Mouse (Mus musculus) T-helper 1 cell (primary cell): Measurements from ENCODE around the gene Nbas.

Experiments
- in situ Hi-C: fragments of 300-600 bp; cut with MboI, MseI; formaldehyde crosslinking; loops from one replicate; pipeline ENCODE4 v1.15.1; 2025; ENCODE audit warnings: high pct_unique_total_duplicates

Gene Nbas

GRCm38 (mm10) chr12:13268826-13269449 is at the start of gene Nbas:
TSS of gene Nbas (plus strand) at chr12:13269133.
- in situ Hi-C loops: no loop called here

- in situ Hi-C loops: no loop called here
Measured at GRCm38 (mm10) chr12:13242453-13242852, 26.5 kb upstream of the Nbas start.

GRCm38 (mm10) chr12:13248691-13249572 is 20.0 kb upstream of the Nbas start, which contains the start of gene Ddx1:
TSS of gene Ddx1 (minus strand) at chr12:13249213.
- in situ Hi-C loops: no loop called here

- in situ Hi-C loops: no loop called here
Measured at GRCm38 (mm10) chr12:13249573-13249919, 19.4 kb upstream of the Nbas start.

- in situ Hi-C loops: no loop called here
Measured at GRCm38 (mm10) chr12:13255068-13255467, 13.9 kb upstream of the Nbas start.

- in situ Hi-C loops: no loop called here
Measured at GRCm38 (mm10) chr12:13255701-13256100, 13.2 kb upstream of the Nbas start.

GRCm38 (mm10) chr12:13268412-13268811 is 521 bp upstream of the Nbas start:
- in situ Hi-C loops: no loop called here

GRCm38 (mm10) chr12:13269570-13270390 is 847 bp downstream of the Nbas start:
- in situ Hi-C loops: no loop called here

- in situ Hi-C loops: no loop called here
Measured at GRCm38 (mm10) chr12:13291453-13291852, 22.5 kb downstream of the Nbas start.

- in situ Hi-C loops: no loop called here
Measured at GRCm38 (mm10) chr12:13293421-13293881, 24.5 kb downstream of the Nbas start.

- in situ Hi-C loops: no loop called here
Measured at GRCm38 (mm10) chr12:13303037-13303436, 34.1 kb downstream of the Nbas start.

- in situ Hi-C loops: no loop called here
Measured at GRCm38 (mm10) chr12:13313966-13314365, 45.0 kb downstream of the Nbas start.

GRCm38 (mm10) chr12:13314384-13314783 is 45.5 kb downstream of the Nbas start:
- in situ Hi-C loops: no loop called here

- in situ Hi-C loops: no loop called here
Measured at GRCm38 (mm10) chr12:13315081-13315480, 46.1 kb downstream of the Nbas start.

- in situ Hi-C loops: no loop called here
Measured at GRCm38 (mm10) chr12:13342535-13342934, 73.6 kb downstream of the Nbas start.

GRCm38 (mm10) chr12:13356201-13356600 is 87.3 kb downstream of the Nbas start:
- in situ Hi-C loops: no loop called here

- in situ Hi-C loops: no loop called here
Measured at GRCm38 (mm10) chr12:13356769-13357168, 87.8 kb downstream of the Nbas start.

- in situ Hi-C loops: no loop called here
Measured at GRCm38 (mm10) chr12:13357229-13357628, 88.3 kb downstream of the Nbas start.

GRCm38 (mm10) chr12:13358849-13359248 is 89.9 kb downstream of the Nbas start:
- in situ Hi-C loops: no loop called here

GRCm38 (mm10) chr12:13360183-13360811 is 91.4 kb downstream of the Nbas start:
- in situ Hi-C loops: no loop called here

- in situ Hi-C loops: no loop called here
Measured at GRCm38 (mm10) chr12:13381580-13381979, 112.6 kb downstream of the Nbas start.

GRCm38 (mm10) chr12:13382046-13382445 is 113.1 kb downstream of the Nbas start:
- in situ Hi-C loops: no loop called here
